Mouse (Mus musculus) left cerebral cortex, adult 2 months (tissue): ENCODE measurements around the gene Spag4. TPM values are rescaled to one million over a fixed set of nuclear protein-coding genes. Genes with fewer than 3 reads are reported as not detected.

ENCODE experiments used
- DNase-seq, 2 experiments: peaks; one replicate each; pipeline ENCODE4 v3.0.0; 2021 to 2022; ENCODE audit warnings: low spot score in 2 of 2, mixed read lengths in 1 of 2; ENCODE audit errors: extremely low spot score in 1 of 2
- H3K27ac ChIP-seq: fragments of 200-600 bp; 2 replicates; pipeline ENCODE4 v1.8.1; 2022
- H3K4me3 ChIP-seq: fragments of 200-600 bp; 2 replicates; pipeline ENCODE4 v1.8.1; 2022
- CTCF ChIP-seq: fragments of 200-600 bp; IDR thresholded peaks from 2 replicates; pipeline ENCODE4 v1.8.1; 2022; ENCODE audit warnings: antibody characterized with exemption, mild to moderate bottlenecking, moderate library complexity
- intact Hi-C: fragments of 180-260 bp; cut with DNase I; formaldehyde crosslinking; loops from one replicate; pipeline ENCODE4 v1.15.1; 2025
- total RNA-seq, 2 experiments: library from RNA; stranded (reverse); gene quantifications; 2 replicates each; pipeline ENCODE4 v1.2.3; 2021

Spag4 gene
- total RNA-seq, 2 experiments from 2014 or later: 3.8 to 4.1 TPM

DNA sequence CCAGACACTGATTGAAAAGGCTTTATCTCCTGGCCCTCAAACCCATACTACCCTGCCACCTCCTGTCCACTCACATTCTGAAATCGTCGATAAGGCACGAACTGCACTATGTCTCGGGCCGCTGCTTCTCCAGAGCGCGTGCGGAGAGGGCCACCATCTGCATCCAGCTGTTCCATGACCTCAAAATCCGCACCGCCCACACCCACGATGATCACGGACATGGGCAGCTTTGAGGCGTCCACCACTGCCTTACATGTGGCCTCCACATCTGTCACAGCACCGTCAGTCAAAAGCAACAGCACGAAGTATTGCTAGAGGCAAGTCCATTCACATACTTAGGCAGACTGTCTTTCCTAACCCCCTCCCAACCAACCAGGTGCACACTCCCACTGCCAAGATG, 8.8 kb downstream of the Spag4 start:
- intact Hi-C loops: no loop called here
- H3K4me3 ChIP-seq: no peak overlapping the region
- TF ChIP-seq CTCF: no peak
- H3K27ac ChIP-seq: no peak overlapping the region
- DNase-seq: no peak

DNA sequence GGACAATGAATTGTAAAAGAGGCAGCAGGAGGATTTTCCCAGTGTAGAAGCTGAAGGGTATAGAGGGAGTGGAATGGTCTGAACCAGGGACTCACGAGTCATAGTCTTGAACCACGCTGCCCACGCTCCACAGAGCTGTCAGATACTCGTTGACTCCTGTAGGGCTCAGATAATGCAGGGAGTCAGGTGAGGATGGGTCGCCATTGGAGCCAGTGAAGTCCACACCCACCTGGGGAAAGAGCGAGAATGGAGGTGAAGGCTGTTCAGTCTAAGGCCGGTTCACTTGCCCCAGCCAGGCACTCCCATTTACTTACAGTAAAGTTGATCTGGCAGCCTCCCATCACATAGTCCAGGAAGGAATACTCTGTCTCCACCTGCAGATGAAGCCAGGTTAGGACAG, 12.5 kb downstream of the Spag4 start:
- Histone ChIP-seq H3K4me3 (no peak overlapping the region), H3K27ac (no peak overlapping the region)
- no peak for TF ChIP-seq CTCF
- no peak for DNase-seq
- intact Hi-C loops: no loop called here

DNA sequence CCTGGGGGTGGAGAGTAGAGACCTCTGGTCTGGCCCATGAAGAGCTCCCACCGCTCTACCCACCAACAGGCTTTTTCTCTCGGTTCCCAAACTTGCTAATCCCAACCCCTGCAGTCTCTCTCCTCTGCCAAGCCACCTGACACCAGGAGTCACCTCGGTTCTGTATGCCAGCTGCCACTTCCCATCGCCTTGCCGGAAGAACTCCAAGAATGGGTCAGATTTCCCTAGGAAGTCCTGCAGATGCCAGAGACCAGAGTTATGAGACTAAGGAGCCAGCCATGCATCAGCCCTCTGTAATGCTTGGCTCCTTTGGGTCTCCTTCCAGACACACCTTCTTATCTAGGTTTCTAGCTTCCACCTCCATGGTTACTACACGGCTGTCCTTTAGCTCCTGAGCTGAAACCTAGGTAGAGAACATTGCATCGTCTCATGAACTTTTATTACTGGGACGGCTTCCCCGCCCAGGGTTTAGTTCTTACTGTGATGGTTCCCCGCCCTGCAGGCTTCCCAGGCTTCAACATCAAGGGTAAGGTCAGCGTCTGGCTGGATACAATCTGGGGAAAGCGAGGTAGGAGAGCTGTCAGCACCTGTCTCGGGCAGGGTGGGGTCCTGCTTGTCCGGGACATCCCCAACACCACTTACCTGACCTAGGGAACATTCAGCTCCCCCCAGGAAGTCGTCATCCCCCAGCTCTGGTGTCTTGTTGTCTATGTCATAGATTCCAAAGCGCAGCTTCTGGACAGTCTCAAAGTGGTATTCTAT, 13.6 kb downstream of the Spag4 start:
- Histone ChIP-seq H3K27ac (no peak overlapping the region), H3K4me3 (no peak overlapping the region)
- intact Hi-C loops: no loop called here
- no peak for TF ChIP-seq CTCF
- DNase-seq: no peak

DNA sequence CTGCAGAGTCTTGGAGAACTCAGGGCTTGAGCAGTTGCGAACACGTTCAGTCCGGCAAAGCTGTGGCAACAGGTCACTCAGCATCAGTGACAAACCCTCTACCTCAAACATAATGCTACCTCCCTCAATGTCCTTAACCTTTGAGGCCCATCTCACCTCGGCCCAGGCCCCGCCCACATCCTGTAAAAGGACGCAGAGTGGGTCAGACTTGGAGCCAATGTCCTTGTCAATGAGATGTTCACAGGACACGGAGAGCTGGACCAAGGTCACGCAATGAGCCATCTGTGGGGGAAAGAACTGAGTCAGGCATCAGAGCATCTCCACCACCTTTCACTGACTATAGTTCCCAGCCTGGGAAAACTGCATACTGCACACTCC, 14.2 kb downstream of the Spag4 start:
- Histone ChIP-seq H3K27ac (no peak overlapping the region), H3K4me3 (no peak overlapping the region)
- no peak for DNase-seq
- no peak for TF ChIP-seq CTCF
- intact Hi-C loops: no loop called here

DNA sequence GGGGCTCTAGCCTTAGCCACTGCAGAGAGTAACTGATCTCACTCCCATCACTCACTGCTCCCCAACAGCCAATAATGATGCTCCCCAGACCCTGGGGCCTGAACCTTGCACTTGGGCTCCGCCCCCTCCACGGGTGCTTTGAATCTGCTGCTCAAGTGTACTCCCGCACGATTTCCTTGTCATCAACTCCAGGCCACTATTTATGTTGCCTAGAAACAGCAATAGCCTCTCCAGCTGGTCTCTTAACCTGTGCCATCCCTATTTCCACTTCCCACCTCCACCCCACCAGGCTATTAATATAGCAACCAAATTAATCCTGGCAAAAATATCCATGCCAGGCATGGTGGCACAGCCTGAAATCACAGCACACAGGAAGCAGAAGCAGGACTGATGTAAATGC, 14.7 kb downstream of the Spag4 start:
- DNase-seq: no peak
- intact Hi-C loops: no loop called here
- Histone ChIP-seq H3K27ac (no peak overlapping the region), H3K4me3 (no peak overlapping the region)
- no peak for TF ChIP-seq CTCF

DNA sequence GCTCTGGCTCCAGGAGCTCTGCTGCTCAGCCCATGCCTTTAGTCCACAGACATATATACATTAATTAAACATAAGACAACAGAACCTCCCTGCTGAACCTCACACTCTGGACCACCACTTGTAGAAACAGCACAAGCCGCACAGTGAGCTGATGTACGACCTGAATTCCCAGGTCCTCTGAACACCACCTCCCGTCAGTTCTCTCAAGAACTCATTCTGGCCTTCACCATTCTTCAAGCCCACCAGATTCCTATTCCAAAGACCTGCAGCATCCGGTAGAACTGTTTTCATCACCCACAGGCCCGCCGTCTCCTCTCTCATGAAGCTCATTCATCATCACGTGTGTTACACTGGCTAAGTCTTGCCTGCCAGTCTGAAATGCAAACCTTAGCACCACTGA, 15.4 kb downstream of the Spag4 start:
- intact Hi-C loops: no loop called here
- Histone ChIP-seq H3K27ac (no peak overlapping the region), H3K4me3 (no peak overlapping the region)
- DNase-seq: no peak
- no peak for TF ChIP-seq CTCF

DNA sequence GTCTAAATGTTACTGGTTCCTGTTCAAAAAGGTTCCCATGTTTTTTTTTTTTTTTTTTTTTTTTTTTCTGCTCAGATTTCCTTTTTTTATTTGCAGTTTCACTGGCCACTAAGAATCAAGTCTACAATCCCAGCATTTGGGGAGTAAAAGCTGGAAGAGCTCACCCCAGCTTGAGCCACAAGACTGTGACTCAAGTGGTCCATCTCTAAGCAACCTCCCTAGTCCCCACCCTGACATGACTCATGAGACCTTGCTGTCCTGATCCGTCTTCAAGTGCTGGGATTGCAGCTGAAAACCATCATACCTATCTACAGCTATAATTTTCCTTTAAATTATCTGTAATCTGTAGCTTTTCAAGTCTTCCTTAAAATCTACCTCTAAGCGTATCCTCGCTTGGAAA, 19.6 kb downstream of the Spag4 start:
- TF ChIP-seq CTCF: no peak

DNA sequence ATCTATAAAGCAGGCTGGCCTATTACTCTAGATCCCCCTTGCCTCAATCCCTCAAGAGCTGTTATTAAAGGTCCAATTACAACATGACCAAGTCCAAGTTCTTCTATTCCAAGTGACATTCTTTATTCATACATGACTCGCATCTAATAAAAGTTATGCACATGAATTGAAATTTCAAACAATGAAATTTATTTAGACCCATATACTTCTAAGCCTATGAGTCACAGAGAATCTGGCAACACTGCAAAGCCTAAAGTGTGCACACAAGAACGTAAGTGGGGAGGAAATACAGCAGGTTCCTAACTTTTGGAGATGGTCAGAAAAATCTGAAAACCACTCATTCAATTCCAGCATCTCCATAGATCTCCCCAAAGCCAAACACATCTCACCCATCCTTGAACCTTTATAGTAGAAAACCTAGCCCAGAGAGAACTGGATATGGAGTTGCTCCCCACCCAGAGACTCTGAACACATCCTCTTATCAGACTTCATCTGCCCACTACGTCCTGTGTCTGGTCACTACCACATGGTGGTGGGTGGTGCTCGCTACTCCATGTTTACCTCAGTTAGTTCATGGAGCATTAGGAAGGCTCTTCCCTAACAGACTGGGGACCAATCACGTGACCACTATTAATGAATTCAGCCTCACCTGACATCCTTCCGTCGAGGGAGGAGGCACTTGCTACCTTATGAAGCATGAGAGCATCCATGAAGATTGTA, 22.6 kb downstream of the Spag4 start:
- no peak overlapping the region for H3K4me3 ChIP-seq
- TF ChIP-seq CTCF: no peak
- intact Hi-C loops: no loop called here
- no peak for DNase-seq
- no peak overlapping the region for H3K27ac ChIP-seq

More for the DNA sequence above, 19.6 kb downstream of the Spag4 start:
- H3K4me3 ChIP-seq: no peak overlapping the region
- DNase-seq: no peak
- intact Hi-C loops: no loop called here
- no peak overlapping the region for H3K27ac ChIP-seq

DNA sequence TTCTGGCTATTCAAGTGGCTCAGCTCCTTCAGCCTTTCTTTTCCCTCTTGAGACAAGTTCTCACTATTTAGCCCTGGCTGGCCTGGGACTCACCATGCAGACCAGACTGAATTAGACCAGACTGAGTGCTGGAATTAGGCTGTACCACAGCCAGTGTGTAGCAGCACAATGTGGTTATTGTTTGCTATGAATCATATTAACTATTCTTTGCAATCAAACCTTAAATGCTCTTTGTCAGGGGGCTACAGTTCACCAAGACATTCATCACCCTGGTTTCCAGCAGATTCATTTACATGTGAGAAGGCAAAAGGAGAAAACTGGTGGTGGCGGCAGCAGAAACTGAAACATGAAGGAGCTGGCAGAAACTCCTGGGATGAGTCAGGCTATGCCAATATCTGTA, 24.8 kb downstream of the Spag4 start:
- intact Hi-C loops: no loop called here
- TF ChIP-seq CTCF: no peak
- Histone ChIP-seq H3K27ac (peak overlapping the region; percentile 30; the same call in 1 of the 2 replicates), H3K4me3 (no peak overlapping the region)
- DNase-seq: no peak

DNA sequence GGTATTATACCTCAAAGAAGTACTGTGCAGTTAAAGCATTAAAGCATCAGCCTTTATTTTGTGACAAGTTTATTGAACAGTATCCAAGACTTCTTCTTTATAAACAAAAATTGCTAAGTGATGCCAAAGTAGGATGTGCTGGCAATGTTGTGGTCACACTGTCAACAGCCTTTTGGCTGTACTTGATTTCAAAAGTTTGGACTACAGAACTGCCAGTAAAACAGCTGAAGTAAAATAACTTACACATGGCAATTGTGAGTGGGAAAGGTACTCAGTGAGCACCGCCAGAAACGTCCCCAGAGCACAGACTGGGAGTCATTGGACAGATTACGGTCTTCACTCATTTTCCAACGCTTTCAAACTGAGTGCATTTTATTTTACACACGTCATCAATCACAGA, 27.0 kb downstream of the Spag4 start:
- H3K4me3 ChIP-seq: no peak overlapping the region
- TF ChIP-seq CTCF: no peak
- DNase-seq: no peak
- intact Hi-C loops: no loop called here
- H3K27ac ChIP-seq: no peak overlapping the region

DNA sequence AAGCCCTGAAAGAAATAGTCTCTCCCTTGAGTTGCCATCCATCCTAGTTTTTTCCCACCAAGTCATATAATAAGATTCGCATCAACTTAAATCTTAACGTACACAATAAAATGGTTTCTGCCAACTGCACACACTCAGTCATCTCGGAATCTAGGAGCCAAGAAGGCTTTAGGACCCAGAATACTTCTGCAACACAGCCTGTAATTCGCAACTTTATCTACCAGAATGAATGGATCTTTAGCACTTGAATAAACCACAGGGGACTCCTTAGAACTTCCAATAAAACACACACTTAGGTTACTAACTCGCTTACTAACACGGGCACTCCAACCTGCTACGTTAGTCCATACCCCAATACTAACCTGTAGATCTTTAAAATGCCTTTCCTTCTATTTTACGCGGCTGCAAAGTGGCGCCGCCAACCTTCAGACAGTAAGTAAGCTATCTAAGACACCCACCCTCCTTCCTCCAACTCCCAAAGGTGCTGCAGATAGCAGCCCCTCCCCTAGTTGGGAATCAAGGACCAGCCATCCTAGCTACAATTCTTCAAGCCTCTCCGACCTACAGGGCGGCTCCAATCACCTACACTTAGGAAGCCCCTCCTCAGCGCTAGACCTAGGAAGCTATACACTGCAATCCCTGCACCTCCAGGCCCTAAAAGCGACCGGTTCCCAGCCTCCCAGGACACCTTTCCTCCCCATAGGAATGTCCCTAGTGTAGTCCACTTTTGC, 45.8 kb downstream of the Spag4 start:
- intact Hi-C loops: loop anchor here (2.0 kb wide), 1 partner anchor 46 kb away; the partner anchor contains the start of gene Spag4
- H3K27ac ChIP-seq: peak overlapping the region; percentile 97
- DNase-seq: peak; percentile 13 to 16

More for the DNA sequence above, 45.8 kb downstream of the Spag4 start:
- no peak for TF ChIP-seq CTCF
- H3K4me3 ChIP-seq: peak overlapping the region; percentile 97
